Mouse (Mus musculus): ENCODE results near the gene Ptpdc1.

Ptpdc1 gene

GRCm38 (mm10) chr13:48655637-48656036 is 30.2 kb upstream of the Ptpdc1 start:
- peak; percentile 64 for DNase-seq (ENCODE audit: low spot score)

DNA sequence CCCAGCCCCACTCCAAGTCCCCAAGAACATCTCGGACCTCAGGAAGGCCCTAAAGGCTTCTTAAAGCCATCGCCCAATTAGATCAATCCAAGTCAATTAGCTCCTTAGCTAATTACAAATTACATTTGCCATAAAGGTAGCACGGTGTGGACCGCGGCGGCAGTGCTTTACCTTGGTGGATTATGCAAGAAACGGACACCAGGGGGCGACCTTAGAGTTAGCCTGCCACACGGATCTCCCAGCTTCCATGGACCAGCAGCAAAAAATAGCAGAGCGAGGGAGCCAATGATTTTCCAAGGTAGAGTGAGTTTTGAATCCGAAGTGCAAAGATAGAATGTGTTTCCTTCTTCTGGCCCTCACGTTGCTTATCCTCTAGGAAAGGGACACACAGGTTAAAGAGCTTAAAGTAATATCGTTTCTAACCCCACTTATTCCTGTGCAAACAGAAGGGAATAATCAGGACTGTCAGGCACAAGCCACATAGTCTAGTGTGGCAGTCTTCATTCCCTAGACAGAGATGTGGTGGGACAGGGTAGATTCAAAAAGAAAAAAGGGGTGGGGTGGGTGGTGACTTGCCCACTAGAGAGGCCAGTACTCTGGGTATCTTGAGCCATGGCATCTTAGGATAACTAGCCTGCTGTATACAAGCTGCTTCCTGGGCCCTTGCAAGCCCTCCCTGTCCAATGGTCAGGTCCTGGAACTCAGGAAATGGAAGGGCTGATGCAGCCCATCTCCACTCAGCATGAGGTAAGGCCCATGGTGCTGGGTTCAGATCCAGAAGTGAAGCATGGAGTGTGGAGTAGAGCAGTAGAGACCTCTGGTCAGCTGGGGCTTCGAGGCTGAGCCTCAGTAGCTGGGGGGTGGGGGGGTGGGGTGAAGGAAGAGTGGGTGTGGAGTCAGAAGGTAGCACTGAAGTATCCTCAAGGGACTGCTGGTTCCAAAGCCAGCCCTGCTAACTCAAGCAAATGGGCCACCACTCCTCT is 28.6 kb upstream of the Ptpdc1 start:
- peak; percentile 74 for DNase-seq (ENCODE audit: low spot score)

- no peak for DNase-seq (ENCODE audit: low spot score)
Observed at GRCm38 (mm10) chr13:48651132-48652065, 25.9 kb upstream of the Ptpdc1 start.

DNA sequence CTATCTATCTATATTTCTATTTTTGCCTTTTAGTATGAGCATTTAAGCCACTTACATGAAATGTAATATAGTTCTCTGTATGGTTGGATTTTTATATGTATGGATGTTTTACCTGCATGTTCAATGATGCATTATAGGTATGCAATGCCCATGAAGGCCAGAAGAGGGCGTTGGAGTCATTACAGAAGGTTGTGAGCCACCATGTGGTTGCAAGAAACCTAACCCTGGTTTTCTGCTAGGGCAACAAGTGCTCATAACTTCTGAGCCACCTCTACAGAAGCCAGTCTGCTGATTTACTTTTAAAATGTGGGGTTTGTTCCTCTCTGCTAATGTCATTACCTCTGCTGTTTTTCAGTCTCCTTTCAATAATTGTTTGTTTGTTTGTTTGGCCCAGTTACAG is 25.2 kb upstream of the Ptpdc1 start:
- no peak for DNase-seq (ENCODE audit: low spot score)

GRCm38 (mm10) chr13:48646696-48647095 is 21.2 kb upstream of the Ptpdc1 start:
- DNase-seq (ENCODE audit: low spot score), result no peak

DNA sequence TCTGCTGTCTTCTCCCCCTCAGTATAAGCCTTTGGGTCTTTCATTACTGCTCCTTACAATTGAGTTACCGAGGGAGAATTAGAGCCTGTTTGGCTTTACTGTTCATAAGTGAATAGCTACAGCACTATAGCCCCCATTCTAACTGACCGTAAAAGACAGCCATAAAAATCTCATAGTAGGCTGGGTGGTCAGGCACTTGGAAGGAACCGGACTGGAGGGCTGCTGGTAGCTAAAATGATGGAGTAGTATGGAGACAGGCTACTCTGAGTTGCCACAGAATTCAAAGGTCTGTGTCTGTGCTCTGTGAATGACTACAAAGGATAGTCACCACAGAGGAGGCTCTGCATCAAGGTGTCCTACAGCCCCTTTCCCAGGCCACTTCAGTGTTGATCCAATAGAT is 18.5 kb upstream of the Ptpdc1 start:
- no peak for DNase-seq (ENCODE audit: low spot score)

DNA sequence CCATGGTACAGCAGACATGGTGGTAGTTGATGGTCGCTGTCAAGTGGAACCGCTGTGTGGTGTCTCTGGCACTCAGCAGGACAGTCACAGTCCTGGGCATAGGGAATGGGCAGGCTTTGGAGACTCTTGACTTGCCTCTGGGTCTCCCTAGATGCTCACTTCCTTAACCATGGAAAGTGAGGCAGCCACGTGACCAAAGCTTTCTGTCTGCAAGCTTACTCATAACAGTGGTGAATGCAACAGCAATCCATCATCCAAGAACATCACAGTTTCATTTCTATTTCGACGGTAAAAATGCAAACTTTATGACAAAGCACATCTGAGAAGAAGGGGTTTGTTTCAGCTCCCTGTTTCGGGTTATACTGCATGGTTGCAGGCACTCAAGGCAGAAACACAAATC is 17.6 kb upstream of the Ptpdc1 start:
- no peak for DNase-seq (ENCODE audit: low spot score)

DNA sequence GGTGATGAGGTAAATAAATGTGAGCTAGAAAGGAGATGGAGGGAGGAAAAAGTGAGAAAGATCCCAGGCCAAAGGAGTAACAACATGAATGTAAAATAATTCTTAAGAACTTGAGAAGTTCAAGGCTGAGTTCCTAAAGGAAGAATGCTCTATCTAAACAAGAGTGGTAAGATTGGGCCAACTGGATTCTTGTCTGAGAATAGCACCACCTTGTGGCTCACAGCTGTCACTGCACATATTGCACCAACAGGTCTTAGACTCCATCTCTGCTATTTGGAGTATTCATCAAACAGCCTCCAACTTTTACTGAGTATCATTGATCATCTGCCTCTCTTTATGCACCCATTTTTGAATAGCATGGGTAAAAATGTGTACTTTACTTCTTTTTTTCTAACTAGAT is 14.1 kb upstream of the Ptpdc1 start:
- peak; percentile 49 for DNase-seq (ENCODE audit: low spot score)

- no peak for DNase-seq (ENCODE audit: low spot score)
Observed at GRCm38 (mm10) chr13:48637706-48638105, 12.2 kb upstream of the Ptpdc1 start.

GRCm38 (mm10) chr13:48631691-48632090 is 6.2 kb upstream of the Ptpdc1 start:
- no peak for DNase-seq (ENCODE audit: low spot score)

GRCm38 (mm10) chr13:48624968-48625398 is 481 bp downstream of the Ptpdc1 start:
- no peak for DNase-seq (ENCODE audit: low spot score)

GRCm38 (mm10) chr13:48618890-48619289 is 6.6 kb downstream of the Ptpdc1 start:
- DNase-seq (ENCODE audit: low spot score), result no peak

DNA sequence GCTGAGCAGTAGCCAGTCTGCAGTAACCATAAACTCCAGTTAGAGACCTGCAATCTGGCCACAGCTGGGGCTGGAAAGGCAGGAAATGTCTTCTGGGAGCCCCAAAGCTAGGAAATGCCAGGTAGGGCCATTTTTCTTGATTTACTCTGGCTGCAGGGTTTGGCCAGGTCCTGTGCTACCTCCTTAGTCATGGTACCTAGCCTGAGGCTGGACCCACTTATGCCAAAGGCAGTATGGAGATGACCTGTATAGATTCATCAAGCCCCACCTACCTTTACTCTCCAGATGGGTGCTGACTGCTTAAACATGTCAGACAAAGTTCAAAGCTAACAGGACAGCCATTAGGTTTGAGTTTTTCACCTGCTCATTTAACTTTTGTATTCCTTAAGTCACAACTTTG is 7.7 kb downstream of the Ptpdc1 start:
- DNase-seq (ENCODE audit: low spot score), result no peak

DNA sequence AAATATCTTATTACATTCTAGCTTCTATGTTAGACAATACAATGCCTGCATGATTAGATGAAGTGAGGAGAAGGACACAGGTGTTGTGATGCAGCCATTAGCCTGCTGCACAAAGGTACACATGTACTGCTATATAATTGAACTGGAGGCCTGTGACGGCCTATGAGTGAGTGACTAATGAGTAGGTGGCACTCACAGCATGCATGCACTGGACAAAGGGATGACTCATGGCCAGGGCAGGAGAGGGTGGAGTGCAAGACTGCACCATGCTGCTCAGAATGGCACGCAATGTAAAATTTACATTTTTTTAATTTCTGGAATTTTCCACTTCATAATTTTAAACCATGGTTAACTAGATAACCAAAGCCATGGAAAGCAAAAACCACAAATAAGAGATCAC is 10.9 kb downstream of the Ptpdc1 start:
- no peak for DNase-seq (ENCODE audit: low spot score)

DNA sequence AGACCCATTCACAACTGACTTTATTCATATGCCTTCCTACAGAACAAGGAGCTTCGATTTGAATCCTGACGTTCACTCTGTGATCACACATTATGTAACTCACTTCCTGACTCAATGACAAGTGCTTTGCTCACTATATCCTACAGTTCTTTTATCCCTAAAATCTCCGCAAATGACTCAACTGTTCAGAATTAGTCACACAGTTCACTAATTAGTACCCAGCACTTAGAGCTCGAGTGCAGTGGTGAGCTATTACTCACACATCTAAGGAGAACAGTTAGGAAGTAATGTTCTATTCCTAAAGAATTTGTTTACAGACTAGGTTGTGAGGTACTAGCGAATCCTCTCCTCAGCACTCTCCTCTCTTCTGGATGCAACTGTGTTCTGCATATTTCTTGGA is 16.4 kb downstream of the Ptpdc1 start:
- no peak for DNase-seq (ENCODE audit: low spot score)

DNA sequence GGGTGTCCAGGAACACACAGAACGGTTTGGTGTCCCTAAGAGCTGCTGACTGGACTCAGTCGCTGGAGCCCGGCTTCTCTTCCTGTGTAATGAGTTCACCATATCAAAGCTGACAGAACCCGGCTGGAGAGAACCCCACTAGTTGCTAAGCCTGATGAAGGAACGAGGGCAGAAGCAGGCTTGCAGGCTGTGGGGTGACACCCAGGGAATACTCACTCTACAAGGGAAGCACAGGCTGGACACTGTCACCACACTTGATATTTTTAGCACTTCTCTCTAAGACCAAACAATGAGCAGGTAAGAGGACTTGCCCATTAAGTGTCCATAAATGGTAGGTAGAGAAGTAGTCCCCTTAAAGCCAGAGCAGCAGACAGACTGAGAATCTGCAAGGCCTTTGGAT is 20.9 kb downstream of the Ptpdc1 start:
- DNase-seq (ENCODE audit: low spot score), result no peak

DNA sequence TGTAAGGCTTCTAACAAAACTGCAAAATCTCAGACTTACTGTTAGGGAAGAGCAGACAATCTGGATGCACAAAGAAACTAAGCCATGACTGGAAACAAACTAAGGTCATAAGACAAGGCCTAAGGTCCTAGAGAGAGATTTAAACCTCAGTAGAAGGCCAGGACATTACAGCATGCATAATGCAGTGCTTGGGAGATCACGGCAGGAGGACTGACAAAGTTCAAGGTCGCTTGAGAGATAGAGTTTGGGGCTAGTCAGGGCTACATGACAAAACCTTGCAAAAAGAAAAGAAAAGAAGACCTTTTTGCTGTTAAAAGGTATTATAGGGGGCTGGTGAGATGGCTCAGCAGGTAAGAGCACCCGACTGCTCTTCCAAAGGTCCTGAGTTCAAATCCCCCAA is 22.2 kb downstream of the Ptpdc1 start:
- no peak for DNase-seq (ENCODE audit: low spot score)

GRCm38 (mm10) chr13:48594605-48595004 is 30.9 kb downstream of the Ptpdc1 start:
- no peak for DNase-seq (ENCODE audit: low spot score)

GRCm38 (mm10) chr13:48594031-48594430 is 31.4 kb downstream of the Ptpdc1 start:
- no peak for DNase-seq (ENCODE audit: low spot score)

DNA sequence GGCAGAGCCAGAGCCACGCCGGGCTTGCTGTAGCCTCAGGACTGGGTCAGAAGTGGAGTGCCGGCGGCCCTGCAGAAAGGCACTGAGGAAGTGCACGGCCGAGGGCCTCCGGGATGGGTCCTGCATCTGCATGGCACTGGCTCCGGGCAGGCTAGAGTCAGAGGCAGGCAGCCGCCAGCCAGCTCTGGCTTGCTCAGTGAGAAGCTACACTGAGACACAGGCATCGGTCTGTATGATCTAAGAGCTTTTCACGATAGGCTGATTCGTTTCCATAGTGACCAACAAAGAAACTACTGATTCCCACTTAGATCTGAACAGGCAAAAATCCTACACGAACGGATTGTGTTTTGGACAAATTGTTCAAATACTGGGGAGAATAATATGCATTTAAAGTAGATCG is 32.3 kb downstream of the Ptpdc1 start:
- DNase-seq (ENCODE audit: low spot score), result no peak

DNA sequence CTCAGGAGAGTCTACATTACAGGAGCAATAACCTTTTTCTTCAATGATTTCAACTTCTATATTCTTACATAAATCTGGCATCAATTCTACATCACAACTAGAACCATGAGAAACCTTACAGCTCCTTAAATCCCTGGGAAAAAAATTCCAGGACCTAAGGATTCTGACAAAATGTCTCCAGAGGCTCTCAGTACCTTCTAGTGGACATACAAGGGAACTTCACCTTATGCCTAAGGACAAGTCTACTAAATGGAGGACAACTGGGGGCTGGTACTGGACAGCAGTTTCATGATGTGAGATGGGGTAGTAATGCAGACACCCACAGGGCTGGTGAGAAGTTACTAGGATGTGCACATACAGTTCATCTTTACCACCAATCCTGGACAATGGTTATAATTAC is 34.7 kb downstream of the Ptpdc1 start:
- no peak for DNase-seq (ENCODE audit: low spot score)

DNA sequence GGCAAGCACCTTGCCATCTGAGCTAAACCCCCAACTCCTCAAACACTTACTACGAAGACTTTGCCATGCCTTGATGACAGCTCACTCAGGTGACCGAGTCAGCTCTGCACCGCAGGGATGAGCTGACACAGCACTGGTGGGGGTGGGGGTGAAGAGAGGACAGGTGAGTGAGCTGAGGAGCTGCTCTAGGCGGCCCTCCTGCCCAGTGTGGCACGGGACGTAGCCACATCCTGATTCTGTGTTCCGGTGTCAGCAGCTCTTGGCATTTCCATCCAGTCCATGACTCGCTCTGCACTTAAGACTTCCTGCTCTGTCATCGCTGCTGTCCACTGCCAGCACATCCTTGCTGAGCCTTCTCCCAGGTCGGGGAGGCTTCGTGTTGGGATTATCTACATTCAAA is 38.1 kb downstream of the Ptpdc1 start:
- DNase-seq (ENCODE audit: low spot score), result no peak

- DNase-seq (ENCODE audit: low spot score), result no peak
Observed at GRCm38 (mm10) chr13:48586496-48586895, 39.0 kb downstream of the Ptpdc1 start.
